Mouse (Mus musculus): ENCODE results near the gene Hoxc4. TPM values are rescaled to one million over a fixed set of nuclear protein-coding genes. Genes with fewer than 3 reads are reported as not detected.

The Hoxc4 gene
- polyA plus RNA-seq, 1 experiment from 2014 or later = 0.11 TPM

GRCm38 (mm10) chr15:103035548-103035881 is 16.8 kb downstream of the Hoxc4 start:
- WGBS = under 1% methylated on average over 14 of the region's 14 CpGs
- peaks cover 100% of the 10 kb centered on the region for H3K27me3 ChIP-seq
- no peak overlapping the region for H3K4me2 ChIP-seq (replicated peaks)
- ATAC-seq = no peak
- H3K9ac ChIP-seq (replicated peaks) = no peak overlapping the region
- H3K27ac ChIP-seq = no peak overlapping the region
- no peak overlapping the region for H3K4me3 ChIP-seq (replicated peaks)
- peaks cover 5% of the 10 kb centered on the region; the same call in 1 of the 2 replicates for H3K4me1 ChIP-seq (replicated peaks)
- no peaks in the 10 kb centered on the region for H3K36me3 ChIP-seq
- no peaks in the 10 kb centered on the region for H3K9me3 ChIP-seq

- peaks cover 100% of the 10 kb centered on the region for H3K27me3 ChIP-seq
- WGBS = 10% methylated on average over 1 of the region's 1 CpGs
- H3K4me1 ChIP-seq (replicated peaks) = peaks cover 5% of the 10 kb centered on the region; the same call in 1 of the 2 replicates
- no peaks in the 10 kb centered on the region for H3K9me3 ChIP-seq
- ATAC-seq = no peak
- no peak overlapping the region for H3K4me3 ChIP-seq (replicated peaks)
- H3K4me2 ChIP-seq (replicated peaks) = no peak overlapping the region
- no peak overlapping the region for H3K27ac ChIP-seq
- no peaks in the 10 kb centered on the region for H3K36me3 ChIP-seq
- no peak overlapping the region for H3K9ac ChIP-seq (replicated peaks)
Measured at GRCm38 (mm10) chr15:103037579-103037978, 18.8 kb downstream of the Hoxc4 start.

- no peaks in the 10 kb centered on the region for H3K9me3 ChIP-seq
- H3K9ac ChIP-seq (replicated peaks) = no peak overlapping the region
- peaks cover 100% of the 10 kb centered on the region for H3K27me3 ChIP-seq
- no peaks in the 10 kb centered on the region for H3K36me3 ChIP-seq
- 5% methylated on average over 10 of the region's 10 CpGs for WGBS
- no peak for ATAC-seq
- no peak overlapping the region for H3K4me2 ChIP-seq (replicated peaks)
- H3K27ac ChIP-seq = no peak overlapping the region
- no peak overlapping the region for H3K4me3 ChIP-seq (replicated peaks)
- H3K4me1 ChIP-seq (replicated peaks) = peaks cover 5% of the 10 kb centered on the region; the same call in 1 of the 2 replicates
Measured at GRCm38 (mm10) chr15:103038701-103039480, 20.2 kb downstream of the Hoxc4 start.

GRCm38 (mm10) chr15:103039609-103040008 is 20.9 kb downstream of the Hoxc4 start:
- whole genome bisulfite sequencing = 4% methylated on average over 3 of the region's 3 CpGs
- Histone ChIP-seq H3K9ac (replicated peaks) (no peak overlapping the region), H3K27me3 (peaks cover 100% of the 10 kb centered on the region), H3K4me2 (replicated peaks) (no peak overlapping the region), H3K4me1 (replicated peaks) (peaks cover 4% of the 10 kb centered on the region; the same call in 1 of the 2 replicates), H3K27ac (no peak overlapping the region), H3K4me3 (replicated peaks) (no peak overlapping the region), H3K36me3 (no peaks in the 10 kb centered on the region), H3K9me3 (no peaks in the 10 kb centered on the region)
- ATAC-seq = no peak

GRCm38 (mm10) chr15:103040601-103041000 is 21.9 kb downstream of the Hoxc4 start:
- Histone ChIP-seq H3K4me3 (replicated peaks) (no peak overlapping the region), H3K4me2 (replicated peaks) (no peak overlapping the region), H3K4me1 (replicated peaks) (no peaks in the 10 kb centered on the region), H3K36me3 (no peaks in the 10 kb centered on the region), H3K9ac (replicated peaks) (no peak overlapping the region), H3K27ac (no peak overlapping the region), H3K27me3 (peaks cover 99% of the 10 kb centered on the region), H3K9me3 (no peaks in the 10 kb centered on the region)
- ATAC-seq = no peak
- under 1% methylated on average over 12 of the region's 12 CpGs for WGBS

- Histone ChIP-seq H3K9ac (replicated peaks) (no peak overlapping the region), H3K27me3 (peaks cover 96% of the 10 kb centered on the region), H3K4me3 (replicated peaks) (no peak overlapping the region), H3K36me3 (no peaks in the 10 kb centered on the region), H3K9me3 (no peaks in the 10 kb centered on the region), H3K27ac (no peak overlapping the region), H3K4me1 (replicated peaks) (no peaks in the 10 kb centered on the region), H3K4me2 (replicated peaks) (no peak overlapping the region)
- WGBS = 10% methylated on average over 5 of the region's 5 CpGs
- no peak for ATAC-seq
Measured at GRCm38 (mm10) chr15:103041613-103042012, 22.9 kb downstream of the Hoxc4 start.

GRCm38 (mm10) chr15:103042209-103042608 is 23.5 kb downstream of the Hoxc4 start:
- Histone ChIP-seq H3K27ac (no peak overlapping the region), H3K36me3 (no peaks in the 10 kb centered on the region), H3K9ac (replicated peaks) (no peak overlapping the region), H3K4me3 (replicated peaks) (no peak overlapping the region), H3K4me2 (replicated peaks) (no peak overlapping the region), H3K9me3 (no peaks in the 10 kb centered on the region), H3K4me1 (replicated peaks) (no peaks in the 10 kb centered on the region), H3K27me3 (peaks cover 95% of the 10 kb centered on the region)
- no peak for ATAC-seq
- WGBS = 0% methylated on average over 1 of the region's 1 CpGs

- ATAC-seq = no peak
- H3K9ac ChIP-seq (replicated peaks) = no peak overlapping the region
- WGBS = 69% methylated on average over 2 of the region's 2 CpGs
Measured at GRCm38 (mm10) chr15:103051670-103052069, 32.9 kb downstream of the Hoxc4 start.

GRCm38 (mm10) chr15:103053210-103053609 is 34.5 kb downstream of the Hoxc4 start:
- Histone ChIP-seq H3K4me1 (replicated peaks) (no peaks in the 10 kb centered on the region), H3K27me3 (peaks cover 94% of the 10 kb centered on the region), H3K27ac (no peak overlapping the region), H3K4me3 (replicated peaks) (no peak overlapping the region), H3K4me2 (replicated peaks) (no peak overlapping the region), H3K9ac (replicated peaks) (no peak overlapping the region), H3K36me3 (no peaks in the 10 kb centered on the region), H3K9me3 (no peaks in the 10 kb centered on the region)
- ATAC-seq = no peak

More at GRCm38 (mm10) chr15:103051670-103052069, 32.9 kb downstream of the Hoxc4 start:
- Histone ChIP-seq H3K27ac (no peak overlapping the region), H3K36me3 (no peaks in the 10 kb centered on the region), H3K4me3 (replicated peaks) (no peak overlapping the region), H3K4me2 (replicated peaks) (no peak overlapping the region), H3K27me3 (peaks cover 96% of the 10 kb centered on the region), H3K9me3 (no peaks in the 10 kb centered on the region), H3K4me1 (replicated peaks) (no peaks in the 10 kb centered on the region)

- H3K4me2 ChIP-seq (replicated peaks) = no peak overlapping the region
- no peaks in the 10 kb centered on the region for H3K36me3 ChIP-seq
- no peak overlapping the region for H3K9ac ChIP-seq (replicated peaks)
- WGBS = 52% methylated on average over 2 of the region's 2 CpGs
- H3K27me3 ChIP-seq = peaks cover 94% of the 10 kb centered on the region
- H3K4me1 ChIP-seq (replicated peaks) = no peaks in the 10 kb centered on the region
- H3K4me3 ChIP-seq (replicated peaks) = no peak overlapping the region
- no peak for ATAC-seq
- H3K27ac ChIP-seq = no peak overlapping the region
- H3K9me3 ChIP-seq = no peaks in the 10 kb centered on the region
Measured at GRCm38 (mm10) chr15:103056396-103056795, 37.7 kb downstream of the Hoxc4 start.

GRCm38 (mm10) chr15:103058715-103059114 is 40.0 kb downstream of the Hoxc4 start:
- Histone ChIP-seq H3K27me3 (peaks cover 97% of the 10 kb centered on the region), H3K9ac (replicated peaks) (no peak overlapping the region), H3K4me2 (replicated peaks) (no peak overlapping the region), H3K4me1 (replicated peaks) (no peaks in the 10 kb centered on the region), H3K27ac (no peak overlapping the region), H3K9me3 (no peaks in the 10 kb centered on the region), H3K4me3 (replicated peaks) (no peak overlapping the region), H3K36me3 (no peaks in the 10 kb centered on the region)
- WGBS = 2% methylated on average over 12 of the region's 12 CpGs
- no peak for ATAC-seq

- Histone ChIP-seq H3K9ac (replicated peaks) (no peak overlapping the region), H3K9me3 (no peaks in the 10 kb centered on the region), H3K27ac (no peak overlapping the region), H3K27me3 (peaks cover 97% of the 10 kb centered on the region), H3K36me3 (no peaks in the 10 kb centered on the region), H3K4me2 (replicated peaks) (no peak overlapping the region), H3K4me1 (replicated peaks) (no peaks in the 10 kb centered on the region), H3K4me3 (replicated peaks) (no peak overlapping the region)
- no peak for ATAC-seq
- under 1% methylated on average over 21 of the region's 21 CpGs for WGBS
Measured at GRCm38 (mm10) chr15:103059393-103059992, 40.8 kb downstream of the Hoxc4 start.
